Mouse (Mus musculus): ENCODE data around the gene Fam171a2. TPM values are rescaled to one million over a fixed set of nuclear protein-coding genes. Genes with fewer than 3 reads are reported as not detected.

Fam171a2 gene
- polyA plus RNA-seq, 1 experiment: 0.65 TPM

DNA sequence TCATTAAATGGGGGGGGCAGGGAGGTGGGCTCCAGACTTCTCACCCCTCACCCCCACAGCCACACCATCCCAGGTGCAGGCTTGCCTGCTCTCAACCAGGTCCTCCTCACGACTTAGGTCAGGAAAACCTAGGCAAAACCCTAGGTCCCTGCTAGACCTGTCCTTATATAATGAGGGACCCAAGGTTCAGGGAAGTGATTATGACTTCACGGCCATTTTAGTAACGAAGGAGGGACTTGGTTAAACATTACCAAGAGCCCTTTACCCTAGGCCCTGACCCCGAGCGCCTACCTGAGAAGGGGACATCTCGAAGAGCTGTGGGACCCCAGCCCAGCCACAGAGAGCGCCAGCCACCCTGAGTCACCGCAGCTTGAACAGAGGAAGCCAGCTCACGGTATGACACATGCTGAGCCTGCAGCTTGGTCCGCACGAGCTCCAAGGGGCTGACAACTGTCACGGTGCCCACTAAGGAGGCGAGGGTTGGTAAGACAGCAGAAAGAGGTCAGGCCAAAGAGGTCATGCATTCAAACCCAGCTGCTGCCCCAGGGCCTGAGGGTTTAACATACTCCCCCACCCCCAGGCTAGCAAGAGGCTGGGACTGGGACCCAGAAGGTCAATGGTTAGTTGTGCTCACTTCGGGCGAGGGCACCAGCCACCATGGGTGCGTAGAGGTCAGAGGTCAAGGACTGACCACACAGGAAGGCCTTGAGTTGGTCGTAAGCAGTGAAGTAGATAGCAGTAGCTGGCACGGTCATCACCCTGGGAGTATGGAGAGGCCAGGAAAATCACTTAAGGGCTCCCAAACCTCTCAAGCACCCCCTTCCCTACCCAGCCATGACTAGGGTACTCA, 43.1 kb downstream of the Fam171a2 start:
- H3K4me1 ChIP-seq (ENCODE audit: control insufficient read depth, insufficient read depth, low read length): no peaks in the 10 kb centered on the region; the same call in 1 of the 2 replicates
- 91% methylated on average over 18 of the region's 18 CpGs for WGBS
- H3K27ac ChIP-seq (ENCODE audit: control insufficient read depth, insufficient read depth, low read depth, low read length, poor library complexity): no peak overlapping the region
- TF ChIP-seq POLR2A (IDR thresholded peaks at IDR 0.05; ENCODE audit: borderline replicate concordance, control insufficient read depth, low read depth, low read length) (no peak), CTCF (IDR thresholded peaks at IDR 0.05; ENCODE audit: control insufficient read depth, insufficient read depth, low read length) (no peak)
- H3K4me3 ChIP-seq (replicated peaks; ENCODE audit: control insufficient read depth, low read depth, low read length): no peak overlapping the region

DNA sequence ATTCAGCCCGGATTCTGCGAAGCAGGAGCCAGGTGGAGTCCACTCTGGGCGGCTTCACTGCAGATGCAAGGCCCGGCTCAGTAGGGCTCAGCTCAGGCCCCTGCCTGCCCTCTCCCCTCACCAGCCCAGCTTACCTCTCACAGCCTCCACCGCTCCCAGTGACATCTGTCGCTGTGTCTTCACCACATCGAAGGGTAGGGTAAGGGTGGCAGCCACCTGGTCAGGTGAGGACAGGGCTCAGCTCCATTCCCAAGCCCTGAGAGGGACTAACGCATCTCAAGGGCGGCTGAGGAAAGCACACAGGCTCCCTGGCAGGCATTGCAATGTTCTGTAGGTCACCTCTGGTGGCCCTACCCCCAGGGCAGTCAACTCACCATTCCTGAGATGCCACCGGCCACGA, 43.8 kb downstream of the Fam171a2 start:
- H3K4me3 ChIP-seq (replicated peaks; ENCODE audit: control insufficient read depth, low read depth, low read length): no peak overlapping the region
- no peaks in the 10 kb centered on the region; the same call in 1 of the 2 replicates for H3K4me1 ChIP-seq (ENCODE audit: control insufficient read depth, insufficient read depth, low read length)
- no peak overlapping the region for H3K27ac ChIP-seq (ENCODE audit: control insufficient read depth, insufficient read depth, low read depth, low read length, poor library complexity)
- WGBS: 96% methylated on average over 11 of the region's 11 CpGs
- TF ChIP-seq CTCF (IDR thresholded peaks at IDR 0.05; ENCODE audit: control insufficient read depth, insufficient read depth, low read length) (no peak), POLR2A (IDR thresholded peaks at IDR 0.05; ENCODE audit: borderline replicate concordance, control insufficient read depth, low read depth, low read length) (no peak)

DNA sequence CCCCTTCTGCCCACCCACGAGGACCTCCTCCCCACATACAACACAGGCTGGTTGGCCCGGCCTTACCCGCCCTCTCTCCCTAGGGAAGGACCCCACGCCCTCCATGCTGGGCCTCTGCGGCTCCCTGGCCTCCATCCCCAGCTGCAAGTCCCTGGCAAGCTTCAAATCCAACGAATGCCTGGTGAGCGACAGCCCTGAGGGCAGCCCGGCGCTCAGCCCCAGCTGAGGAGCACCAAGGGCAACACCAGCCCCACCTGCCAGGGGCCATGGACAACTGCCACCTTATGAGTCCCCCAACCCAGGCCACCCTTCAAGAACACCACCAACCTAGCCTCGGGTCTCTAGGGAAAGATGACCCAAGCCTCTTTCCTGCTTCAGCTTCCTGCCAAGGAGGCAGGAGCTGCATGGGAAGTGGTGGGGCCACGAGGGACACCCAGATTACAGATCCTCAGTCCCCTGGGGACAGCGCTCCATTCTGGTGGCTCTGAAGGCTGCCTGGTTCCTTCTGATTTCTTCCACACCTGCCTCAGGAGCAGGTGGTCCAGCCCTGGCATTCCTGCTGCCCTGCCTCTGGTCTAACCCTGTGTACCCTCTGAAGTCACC, 45.5 kb downstream of the Fam171a2 start:
- 68% methylated on average over 12 of the region's 12 CpGs for WGBS
- Histone ChIP-seq H3K4me3 (replicated peaks; ENCODE audit: control insufficient read depth, low read depth, low read length) (no peak overlapping the region), H3K27ac (ENCODE audit: control insufficient read depth, insufficient read depth, low read depth, low read length, poor library complexity) (no peak overlapping the region), H3K4me1 (ENCODE audit: control insufficient read depth, insufficient read depth, low read length) (no peaks in the 10 kb centered on the region; the same call in 1 of the 2 replicates)
- TF ChIP-seq POLR2A (IDR thresholded peaks at IDR 0.05; ENCODE audit: borderline replicate concordance, control insufficient read depth, low read depth, low read length) (no peak), CTCF (IDR thresholded peaks at IDR 0.05; ENCODE audit: control insufficient read depth, insufficient read depth, low read length) (no peak)

DNA sequence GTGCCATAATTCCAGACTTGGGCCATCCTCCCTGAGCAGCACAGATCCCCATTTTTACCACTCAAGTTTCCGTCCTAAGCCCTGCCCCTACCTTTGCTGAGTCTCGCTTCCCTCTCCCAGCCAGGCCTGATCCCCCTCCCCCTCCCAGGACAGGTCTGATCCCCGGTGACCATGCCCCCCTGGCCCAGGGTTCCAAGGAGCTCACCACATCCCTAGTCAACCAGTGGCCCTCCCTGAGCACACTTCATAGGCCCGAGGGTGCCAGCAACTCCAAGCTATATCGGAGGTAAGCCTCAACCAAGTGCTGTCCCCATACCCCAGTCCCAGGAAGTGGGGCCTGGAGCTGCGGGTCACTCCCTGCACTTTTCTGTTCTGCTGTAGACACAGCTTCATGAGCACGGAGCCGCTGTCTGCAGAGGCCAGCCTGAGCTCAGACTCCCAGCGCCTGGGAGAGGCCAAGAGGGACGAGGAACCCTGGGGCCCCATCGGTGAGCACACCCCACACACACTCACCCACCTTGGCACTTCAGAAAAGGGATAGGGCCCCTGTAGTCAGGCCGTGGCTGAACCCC, 46.9 kb downstream of the Fam171a2 start:
- TF ChIP-seq CTCF (IDR thresholded peaks at IDR 0.05; ENCODE audit: control insufficient read depth, insufficient read depth, low read length) (no peak), POLR2A (IDR thresholded peaks at IDR 0.05; ENCODE audit: borderline replicate concordance, control insufficient read depth, low read depth, low read length) (no peak)
- Histone ChIP-seq H3K4me3 (replicated peaks; ENCODE audit: control insufficient read depth, low read depth, low read length) (no peak overlapping the region), H3K27ac (ENCODE audit: control insufficient read depth, insufficient read depth, low read depth, low read length, poor library complexity) (no peak overlapping the region), H3K4me1 (ENCODE audit: control insufficient read depth, insufficient read depth, low read length) (no peaks in the 10 kb centered on the region)
- 36% methylated on average over 12 of the region's 12 CpGs for WGBS

DNA sequence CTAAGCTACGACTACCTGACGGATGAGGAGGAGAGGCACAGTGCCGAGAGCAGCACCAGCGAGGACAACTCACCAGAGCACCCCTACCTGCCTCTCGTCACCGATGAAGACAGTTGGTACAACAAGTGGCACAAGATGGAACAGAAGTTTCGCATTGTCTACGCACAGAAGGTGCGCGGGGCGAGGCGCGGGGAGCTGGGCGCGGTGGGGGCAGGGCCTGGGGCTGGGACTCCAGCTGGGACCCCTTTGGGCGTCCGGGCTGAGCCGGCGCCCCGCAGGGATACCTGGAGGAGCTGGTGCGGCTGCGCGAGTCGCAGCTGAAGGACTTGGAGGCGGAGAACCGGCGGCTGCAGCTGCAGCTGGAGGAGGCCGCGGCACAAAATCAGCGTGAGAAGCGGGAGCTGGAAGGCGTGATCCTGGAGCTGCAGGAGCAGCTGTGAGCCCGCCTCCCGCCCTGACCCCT, 47.8 kb downstream of the Fam171a2 start:
- Histone ChIP-seq H3K27ac (ENCODE audit: control insufficient read depth, insufficient read depth, low read depth, low read length, poor library complexity) (no peak overlapping the region; the same call in 1 of the 2 replicates), H3K4me1 (ENCODE audit: control insufficient read depth, insufficient read depth, low read length) (no peaks in the 10 kb centered on the region), H3K4me3 (replicated peaks; ENCODE audit: control insufficient read depth, low read depth, low read length) (no peak overlapping the region)
- TF ChIP-seq POLR2A (IDR thresholded peaks at IDR 0.05; ENCODE audit: borderline replicate concordance, control insufficient read depth, low read depth, low read length): no peak
- no peak for TF ChIP-seq CTCF (IDR thresholded peaks at IDR 0.05; ENCODE audit: control insufficient read depth, insufficient read depth, low read length)
- WGBS: 12% methylated on average over 34 of the region's 34 CpGs

DNA sequence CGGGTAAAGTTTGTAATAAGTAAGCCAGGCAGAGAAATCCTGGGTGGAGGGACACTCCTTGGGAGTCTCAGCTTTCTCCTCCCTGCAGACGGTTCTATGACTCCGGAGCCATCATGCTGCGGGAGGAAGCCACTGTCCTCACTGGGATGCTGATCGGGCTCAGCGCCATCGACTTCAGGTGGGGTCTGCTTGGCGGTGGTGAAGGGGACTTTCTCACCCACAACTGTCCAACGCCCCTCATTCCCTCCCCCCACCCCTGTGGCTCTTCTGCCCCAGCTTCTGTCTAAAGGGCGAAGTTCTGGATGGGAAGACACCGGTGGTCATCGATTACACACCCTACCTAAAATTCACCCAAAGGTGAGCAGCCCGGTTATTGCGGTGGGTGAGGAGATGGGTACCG, 48.4 kb downstream of the Fam171a2 start:
- H3K27ac ChIP-seq (ENCODE audit: control insufficient read depth, insufficient read depth, low read depth, low read length, poor library complexity): no peak overlapping the region
- no peaks in the 10 kb centered on the region for H3K4me1 ChIP-seq (ENCODE audit: control insufficient read depth, insufficient read depth, low read length)
- 37% methylated on average over 15 of the region's 15 CpGs for WGBS
- no peak overlapping the region for H3K4me3 ChIP-seq (replicated peaks; ENCODE audit: control insufficient read depth, low read depth, low read length)
- TF ChIP-seq CTCF (IDR thresholded peaks at IDR 0.05; ENCODE audit: control insufficient read depth, insufficient read depth, low read length) (no peak), POLR2A (IDR thresholded peaks at IDR 0.05; ENCODE audit: borderline replicate concordance, control insufficient read depth, low read depth, low read length) (no peak)

DNA sequence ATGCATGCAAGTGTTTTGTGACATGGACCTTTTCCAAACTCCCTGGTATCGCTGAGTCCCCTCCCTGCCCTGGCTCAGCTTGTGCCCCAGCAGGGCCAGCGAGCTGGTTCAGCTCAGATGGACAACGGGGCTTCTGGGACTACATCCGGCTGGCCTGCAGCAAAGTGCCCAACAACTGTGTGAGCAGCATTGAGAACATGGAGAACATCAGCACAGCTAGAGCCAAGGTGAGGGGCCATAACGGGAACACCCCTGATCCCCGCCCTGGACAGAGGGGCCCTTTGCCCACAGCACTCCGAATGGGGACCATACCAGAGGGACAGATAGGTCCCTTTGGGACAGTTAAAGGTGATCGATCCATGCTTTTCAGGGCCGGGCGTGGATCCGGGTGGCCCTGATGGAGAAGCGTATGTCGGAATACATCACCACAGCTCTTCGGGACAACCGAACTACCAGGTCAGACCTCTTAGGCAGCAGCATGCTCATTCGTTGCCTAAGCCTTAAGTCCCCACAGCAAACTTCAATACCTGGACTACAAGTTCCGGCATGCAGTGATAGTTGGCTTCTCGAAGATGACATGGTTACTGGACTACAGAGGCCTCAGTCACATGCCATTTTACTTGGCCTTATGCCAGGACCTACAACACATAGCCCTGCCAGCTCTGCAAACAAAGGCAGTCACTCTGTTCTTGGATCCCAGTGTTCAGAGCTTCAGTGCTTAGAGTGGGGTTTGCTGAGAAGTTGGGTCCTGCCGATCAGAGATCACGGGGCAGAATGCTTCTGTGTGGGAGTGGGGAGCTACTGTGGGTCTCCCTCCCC, 49.3 kb downstream of the Fam171a2 start:
- Histone ChIP-seq H3K4me3 (replicated peaks; ENCODE audit: control insufficient read depth, low read depth, low read length) (no peak overlapping the region), H3K4me1 (ENCODE audit: control insufficient read depth, insufficient read depth, low read length) (peaks cover 2% of the 10 kb centered on the region), H3K27ac (ENCODE audit: control insufficient read depth, insufficient read depth, low read depth, low read length, poor library complexity) (no peak overlapping the region)
- TF ChIP-seq POLR2A (IDR thresholded peaks at IDR 0.05; ENCODE audit: borderline replicate concordance, control insufficient read depth, low read depth, low read length) (no peak), CTCF (IDR thresholded peaks at IDR 0.05; ENCODE audit: control insufficient read depth, insufficient read depth, low read length) (no peak)
- 83% methylated on average over 20 of the region's 20 CpGs for WGBS

All from bone marrow, adult 2 months (tissue).